Mouse (Mus musculus): ENCODE measurements around the gene Tmpo. TPM values are rescaled to one million over a fixed set of nuclear protein-coding genes. Genes with fewer than 3 reads are reported as not detected.

Gene Tmpo
- polyA plus RNA-seq, 1 experiment, result 385 TPM

- TF ChIP-seq GATA1 (IDR thresholded peaks at IDR 0.05; ENCODE audit: low read length), result no peak
These were observed 14.0 kb upstream of the Tmpo start for GRCm38 (mm10) chr10:91195091-91195490.

- no peak for TF ChIP-seq GATA1 (IDR thresholded peaks at IDR 0.05; ENCODE audit: low read length)
These were observed 10.7 kb upstream of the Tmpo start for GRCm38 (mm10) chr10:91191851-91192250.

GRCm38 (mm10) chr10:91189476-91189875 is 8.4 kb upstream of the Tmpo start:
- TF ChIP-seq GATA1 (IDR thresholded peaks at IDR 0.05; ENCODE audit: low read length), result no peak

GRCm38 (mm10) chr10:91188684-91189287 is 7.7 kb upstream of the Tmpo start:
- no peak for TF ChIP-seq GATA1 (IDR thresholded peaks at IDR 0.05; ENCODE audit: low read length)

- TF ChIP-seq GATA1 (IDR thresholded peaks at IDR 0.05; ENCODE audit: low read length), result no peak
These were observed 6.8 kb upstream of the Tmpo start for GRCm38 (mm10) chr10:91187872-91188271.

GRCm38 (mm10) chr10:91187349-91187748 is 6.2 kb upstream of the Tmpo start:
- TF ChIP-seq GATA1 (IDR thresholded peaks at IDR 0.05; ENCODE audit: low read length), result no peak

- TF ChIP-seq GATA1 (IDR thresholded peaks at IDR 0.05; ENCODE audit: low read length), result no peak
These were observed 4.6 kb upstream of the Tmpo start for GRCm38 (mm10) chr10:91185721-91186120.

- TF ChIP-seq GATA1 (IDR thresholded peaks at IDR 0.05; ENCODE audit: low read length), result no peak
These were observed 2.2 kb upstream of the Tmpo start for GRCm38 (mm10) chr10:91183316-91183715.

- no peak for TF ChIP-seq GATA1 (IDR thresholded peaks at IDR 0.05; ENCODE audit: low read length)
These were observed 1.3 kb upstream of the Tmpo start for GRCm38 (mm10) chr10:91182291-91182990.

GRCm38 (mm10) chr10:91181461-91182288 is 560 bp upstream of the Tmpo start:
- no peak for TF ChIP-seq GATA1 (IDR thresholded peaks at IDR 0.05; ENCODE audit: low read length)

GRCm38 (mm10) chr10:91180301-91180700 is 814 bp downstream of the Tmpo start:
- no peak for TF ChIP-seq GATA1 (IDR thresholded peaks at IDR 0.05; ENCODE audit: low read length)

GRCm38 (mm10) chr10:91179834-91180233 is 1.3 kb downstream of the Tmpo start:
- TF ChIP-seq GATA1 (IDR thresholded peaks at IDR 0.05; ENCODE audit: low read length), result no peak

- TF ChIP-seq GATA1 (IDR thresholded peaks at IDR 0.05; ENCODE audit: low read length), result no peak
These were observed 3.9 kb downstream of the Tmpo start for GRCm38 (mm10) chr10:91177201-91177600.

- no peak for TF ChIP-seq GATA1 (IDR thresholded peaks at IDR 0.05; ENCODE audit: low read length)
These were observed 8.6 kb downstream of the Tmpo start for GRCm38 (mm10) chr10:91172329-91173100.

GRCm38 (mm10) chr10:91171455-91172328 is 9.4 kb downstream of the Tmpo start:
- no peak for TF ChIP-seq GATA1 (IDR thresholded peaks at IDR 0.05; ENCODE audit: low read length)

Data from G1E-ER4 (cell line).